9 mouse cellular contexts compared by ENCODE assay signal in the genomic region with DNA sequence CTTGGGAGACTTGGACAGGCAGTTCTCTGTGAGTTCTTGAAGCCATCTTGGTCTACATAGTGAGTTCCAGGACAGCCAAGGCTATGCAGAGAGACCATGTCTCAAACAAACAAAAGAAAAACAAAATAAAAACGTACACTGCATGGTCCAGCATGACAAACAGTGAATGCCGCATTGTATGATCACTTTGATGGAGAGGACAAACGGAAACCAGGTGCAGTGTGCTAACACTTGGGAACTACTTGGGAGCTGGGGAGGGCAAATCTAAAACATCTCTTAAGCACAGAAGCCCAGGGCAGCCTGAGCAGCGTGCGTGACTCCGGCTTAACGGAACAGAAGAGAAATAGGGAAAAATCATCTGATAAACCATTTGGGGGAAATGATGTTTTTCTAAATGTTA. TPM values are rescaled to one million over a fixed set of nuclear protein-coding genes. Genes with fewer than 3 reads are reported as not detected.
DNase-seq lines count a peak whose midpoint lies in the region; ATAC-seq and TF ChIP-seq lines count a peak whose summit lies in the region.
"Had no signal": no experiment of that assay in that cellular context is flagged by ENCODE, and none has a peak within 500 bp of the region (broad histone marks: within the 10 kb centered on the region; RNA-seq: fewer than 3 reads in every experiment).

A gene (minus strand): TSS at position 101 of the 400 bp plus-strand sequence.

- H3K36me3 ChIP-seq in hindbrain, postnatal 0 days (ENCODE audit: insufficient read depth, low read length), result no peaks in the 10 kb centered on the region
- H3K36me3 ChIP-seq in hindbrain, embryonic 12.5 days, result no peaks in the 10 kb centered on the region
- peaks cover under 1 to 6% of the 10 kb centered on the region in 2 experiments for H3K36me3 ChIP-seq in CH12.LX (replicated peaks in 1 of 2; ENCODE audit: control insufficient read depth in 1 of 2, insufficient read depth in 1 of 2, low read length in 1 of 2)
- H3K36me3 ChIP-seq in liver, embryonic 11.5 days (ENCODE audit: control insufficient read depth, insufficient read depth, low read length), result no peaks in the 10 kb centered on the region; the same call in 1 of the 2 replicates

- no peak within 1 kb of the TSS for H3K4me3 ChIP-seq in hindbrain, postnatal 0 days (ENCODE audit: low read length)
- no peak within 1 kb of the TSS for H3K4me3 ChIP-seq in hindbrain, embryonic 12.5 days
- no peak within 1 kb of the TSS for H3K4me3 ChIP-seq in CH12.LX (replicated peaks in 1 of 3; ENCODE audit: low read depth in 2 of 3, low read length in 2 of 3, poor library complexity in 1 of 3)
- no peak within 1 kb of the TSS for H3K4me3 ChIP-seq in liver, embryonic 11.5 days (ENCODE audit: low read depth, low read length)

- no peak for TF ChIP-seq EP300 in CH12.LX (IDR thresholded peaks at IDR 0.05; ENCODE audit: low read length)

- TF ChIP-seq RAD21 in CH12.LX (IDR thresholded peaks at IDR 0.05; ENCODE audit: low read depth, low read length), result no peak

- no peak within 1 kb of the TSS for H3K4me2 ChIP-seq in hindbrain, postnatal 0 days (ENCODE audit: low read depth, low read length)
- no peak within 1 kb of the TSS for H3K4me2 ChIP-seq in hindbrain, embryonic 12.5 days (replicated peaks)
- H3K4me2 ChIP-seq in CH12.LX (ENCODE audit: insufficient read depth, low read depth, poor library complexity, severe bottlenecking), result no peak within 1 kb of the TSS
- no peak within 1 kb of the TSS; the same call in 1 of the 2 replicates for H3K4me2 ChIP-seq in liver, embryonic 11.5 days

- TF ChIP-seq CTCF in hindbrain, postnatal 0 days (IDR thresholded peaks at IDR 0.05; ENCODE audit: low read depth), result no peak
- TF ChIP-seq CTCF in CH12.LX (conservative IDR thresholded peaks at IDR 0.05 in 1 of 2, IDR thresholded peaks at IDR 0.05 in 1 of 2; ENCODE audit: low read depth in 2 of 2, low read length in 2 of 2), result no peak
- no peak for TF ChIP-seq CTCF in brain, embryonic 14.5 days (IDR thresholded peaks at IDR 0.05; ENCODE audit: borderline replicate concordance, extremely low read depth, insufficient read depth, insufficient read length)

- intact Hi-C loops in heart, postnatal 14 days (cut with DNase I), result no loop called here

- no peak for TF ChIP-seq POLR2A in CH12.LX (IDR thresholded peaks at IDR 0.05; ENCODE audit: low read depth, low read length)
- TF ChIP-seq POLR2A in brain, embryonic 14.5 days (IDR thresholded peaks at IDR 0.05; ENCODE audit: borderline replicate concordance, extremely low read depth, insufficient read depth, insufficient read length, poor library complexity, severe bottlenecking), result no peak

- in situ Hi-C loops in CH12.LX (cut with MboI; ENCODE audit: low pct_ligation_motif_present, low pct_unique_long_range_greater_than_20kb, low sequenced_read_pairs), result no loop called here

- no peaks in the 10 kb centered on the region for H3K9me3 ChIP-seq in hindbrain, postnatal 0 days (ENCODE audit: low read length)
- H3K9me3 ChIP-seq in hindbrain, embryonic 12.5 days (replicated peaks), result no peaks in the 10 kb centered on the region
- no peaks in the 10 kb centered on the region for H3K9me3 ChIP-seq in CH12.LX (replicated peaks; ENCODE audit: low read length)
- no peaks in the 10 kb centered on the region for H3K9me3 ChIP-seq in liver, embryonic 11.5 days (ENCODE audit: control insufficient read depth, low read length)

- 87% methylated on average over 7 of the region's 7 CpGs for WGBS in hindbrain, postnatal 0 days
- whole genome bisulfite sequencing in hindbrain, embryonic 12.5 days, result 83% methylated on average over 7 of the region's 7 CpGs
- 89% methylated on average over 7 of the region's 7 CpGs for WGBS in liver, embryonic 11.5 days

- ATAC-seq in hindbrain, postnatal 0 days, result no peak
- no peak for ATAC-seq in hindbrain, embryonic 12.5 days (ENCODE audit: low FRiP score)
- no peak for ATAC-seq in liver, embryonic 11.5 days (replicated peaks; ENCODE audit: low FRiP score)

- peaks cover 2% of the 10 kb centered on the region for H3K79me2 ChIP-seq in CH12.LX (replicated peaks; ENCODE audit: control insufficient read depth, extremely low read depth, insufficient read depth, poor library complexity, severe bottlenecking)

- H3K27ac ChIP-seq in hindbrain, postnatal 0 days, result no peak within 1 kb of the TSS
- H3K27ac ChIP-seq in hindbrain, embryonic 12.5 days, result no peak within 1 kb of the TSS
- peak within 1 kb of the TSS; percentile 51 for H3K27ac ChIP-seq in CH12.LX (ENCODE audit: insufficient read depth, low read depth)
- no peak within 1 kb of the TSS for H3K27ac ChIP-seq in liver, embryonic 11.5 days (ENCODE audit: low read depth, low read length)
- H3K27ac ChIP-seq: liver, embryonic 14.5 days had no signal

- peaks cover 8% of the 10 kb centered on the region; the same call in 1 of the 2 replicates for H3K4me1 ChIP-seq in hindbrain, postnatal 0 days (ENCODE audit: insufficient read depth, low read length)
- H3K4me1 ChIP-seq in hindbrain, embryonic 12.5 days, result peaks cover 23% of the 10 kb centered on the region
- peaks cover 3 to 52% of the 10 kb centered on the region in 2 experiments for H3K4me1 ChIP-seq in CH12.LX (ENCODE audit: control insufficient read depth in 1 of 2, insufficient read depth in 2 of 2)
- H3K4me1 ChIP-seq in liver, embryonic 11.5 days (replicated peaks; ENCODE audit: control insufficient read depth, insufficient read depth, low read length), result peaks cover 39% of the 10 kb centered on the region

- H3K9ac ChIP-seq in hindbrain, postnatal 0 days (replicated peaks; ENCODE audit: low read length), result no peak within 1 kb of the TSS
- H3K9ac ChIP-seq in hindbrain, embryonic 12.5 days, result no peak within 1 kb of the TSS
- no peak within 1 kb of the TSS; the same call in 1 of the 2 replicates for H3K9ac ChIP-seq in CH12.LX (ENCODE audit: insufficient read depth, low read depth)
- H3K9ac ChIP-seq in liver, embryonic 11.5 days (ENCODE audit: low read depth, low read length), result no peak within 1 kb of the TSS
- H3K9ac ChIP-seq: liver, embryonic 14.5 days had no signal

- dilution Hi-C loops in CH12.LX (cut with MboI; ENCODE audit: extremely low pct_ligation_motif_present, extremely low pct_unique_long_range_greater_than_20kb, low sequenced_read_pairs), result no loop called here

- H3K27me3 ChIP-seq in hindbrain, postnatal 0 days (ENCODE audit: insufficient read depth, low read length), result no peaks in the 10 kb centered on the region
- peaks cover 44% of the 10 kb centered on the region for H3K27me3 ChIP-seq in hindbrain, embryonic 12.5 days
- no peaks in the 10 kb centered on the region for H3K27me3 ChIP-seq in CH12.LX (replicated peaks)
- H3K27me3 ChIP-seq in liver, embryonic 11.5 days (replicated peaks; ENCODE audit: control insufficient read depth, insufficient read depth, low read length), result no peaks in the 10 kb centered on the region

- no peak for DNase-seq in hindbrain, postnatal 0 days (ENCODE audit: low spot score)
- no peak for DNase-seq in CH12.LX (ENCODE audit: extremely low read depth)
- DNase-seq in brain, embryonic 14.5 days (ENCODE audit: low read depth), result no peak
- DNase-seq in liver, embryonic 11.5 days (ENCODE audit: low spot score), result no peak
- no peak for DNase-seq in heart, postnatal 14 days
- DNase-seq in embryo, embryonic 9.5 days (ENCODE audit: extremely low spot score), result no peak
- DNase-seq in kidney, postnatal 10 days, result no peak

TF ChIP-seq in CH12.LX, 34 proteins besides CTCF, POLR2A, EP300 and RAD21:
- no peak for TF ChIP-seq TCF12 (IDR thresholded peaks at IDR 0.05; ENCODE audit: low read depth, low read length)
- TF ChIP-seq HCFC1 (IDR thresholded peaks at IDR 0.05; ENCODE audit: low read depth, low read length), result no peak
- TF ChIP-seq BHLHE40 (IDR thresholded peaks at IDR 0.05; ENCODE audit: low read depth, low read length), result no peak
- TF ChIP-seq ZKSCAN1 (IDR thresholded peaks at IDR 0.05; ENCODE audit: borderline replicate concordance, low read depth, low read length), result no peak
- no peak for TF ChIP-seq NELFE (IDR thresholded peaks at IDR 0.05; ENCODE audit: low read depth, low read length)
- no peak for TF ChIP-seq ELF1 (IDR thresholded peaks at IDR 0.05; ENCODE audit: low read depth, low read length)
- no peak for TF ChIP-seq ZNF384 (IDR thresholded peaks at IDR 0.05; ENCODE audit: low read depth, low read length)
- no peak for TF ChIP-seq USF2 (conservative IDR thresholded peaks at IDR 0.05; ENCODE audit: low read depth, low read length)
- TF ChIP-seq RCOR1 (conservative IDR thresholded peaks at IDR 0.05; ENCODE audit: low read depth, low read length), result no peak
- TF ChIP-seq USF1 (IDR thresholded peaks at IDR 0.05; ENCODE audit: low read depth, low read length), result no peak
- TF ChIP-seq CHD2 (IDR thresholded peaks at IDR 0.05; ENCODE audit: low read length), result no peak
- no peak for TF ChIP-seq MAZ (IDR thresholded peaks at IDR 0.05; ENCODE audit: low read depth, low read length)

RNA-seq across cellular contexts. Expression of the gene that starts here (rescaled TPM):
- total RNA-seq in hindbrain, postnatal 0 days (2014; rRNA removed), result 14.1 and 21.6 TPM in 2 replicates
- 33.3 and 34.5 TPM in 2 replicates for polyA plus RNA-seq in hindbrain, postnatal 0 days (2015; fragmentation: Nextera tagmentation; extraction: Ambion mirVana)
- polyA plus RNA-seq in hindbrain, embryonic 12.5 days (2016; fragmentation: Nextera tagmentation; extraction: Ambion mirVana), result 4.5 and 4.9 TPM in 2 replicates
- total RNA-seq in CH12.LX (2012; rRNA removed) (6.5 and 10.2 TPM in 2 replicates), CH12.LX (2014; rRNA removed) (8.9 and 9.5 TPM in 2 replicates)
- 16.4 and 18.6 TPM in 2 replicates for polyA plus RNA-seq in CH12.LX (2012; ENCODE audit: insufficient read length, low read depth)
- polyA plus RNA-seq in brain, embryonic 14.5 days (2012; rRNA removed), result 13.1 and 15.9 TPM in 2 replicates
- 13.0 and 14.3 TPM in 2 replicates for polyA plus RNA-seq in liver, embryonic 11.5 days (2014; fragmentation: Nextera tagmentation; extraction: Ambion mirVana)
- 1 to 10 TPM; 2.8 to 4.8 TPM for total RNA-seq in heart, postnatal 14 days (2021)
